Mouse (Mus musculus) right cerebral cortex, adult 2 months (tissue): ENCODE results near the gene Acbd3.

ENCODE experiments used
- DNase-seq, 2 experiments: peaks; one replicate each; pipeline ENCODE4 v3.0.0; 2021 to 2022; ENCODE audit warnings: low spot score in 2 of 2

Acbd3 gene

DNA sequence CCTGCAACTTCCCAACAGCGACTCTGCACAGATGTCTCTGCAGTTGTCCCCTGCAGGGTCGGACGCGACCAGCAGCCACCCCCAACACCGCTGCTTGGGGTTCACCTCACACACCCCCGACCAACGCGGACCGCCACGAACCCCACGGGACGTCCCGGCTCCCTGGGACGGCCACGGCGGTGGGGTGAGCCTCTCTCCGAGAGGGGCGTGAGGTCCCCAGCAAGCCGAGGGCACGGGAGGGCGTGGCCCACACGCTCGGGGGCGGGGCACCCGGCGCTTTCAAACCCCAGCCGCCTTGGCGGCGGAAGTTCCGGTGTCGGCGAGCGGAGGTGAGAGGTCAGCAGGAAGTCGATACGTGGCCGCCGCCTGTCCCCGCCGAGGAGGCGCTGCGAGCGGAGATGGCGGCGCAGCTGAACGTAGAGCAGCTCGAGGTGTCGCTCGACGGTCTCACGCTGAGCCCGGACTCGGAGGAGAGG, at the start of gene Acbd3:
TSS of gene Acbd3 (plus strand) at position 340 of the 476 bp plus-strand sequence.
- peak; percentile 91 for DNase-seq

DNA sequence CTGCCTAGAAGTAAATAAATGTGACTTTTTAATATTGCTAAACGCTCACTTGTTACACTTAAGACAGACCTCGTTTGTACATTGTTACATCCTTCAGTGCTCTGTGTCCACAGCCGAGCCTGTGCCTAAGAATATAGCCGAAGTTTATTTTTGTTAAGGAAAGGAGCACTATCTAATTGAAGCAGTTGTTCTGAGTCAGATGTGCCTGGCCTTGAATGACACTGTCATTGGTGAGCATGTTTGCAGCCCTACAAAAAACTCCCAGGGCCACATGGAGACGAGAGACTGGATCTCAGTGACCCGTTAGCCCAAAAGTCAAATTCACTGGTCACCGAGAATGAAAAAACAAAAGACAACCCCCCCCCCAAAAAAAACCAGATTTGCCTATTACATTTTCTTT, 34.6 kb upstream of the Acbd3 start:
- DNase-seq: no peak

DNA sequence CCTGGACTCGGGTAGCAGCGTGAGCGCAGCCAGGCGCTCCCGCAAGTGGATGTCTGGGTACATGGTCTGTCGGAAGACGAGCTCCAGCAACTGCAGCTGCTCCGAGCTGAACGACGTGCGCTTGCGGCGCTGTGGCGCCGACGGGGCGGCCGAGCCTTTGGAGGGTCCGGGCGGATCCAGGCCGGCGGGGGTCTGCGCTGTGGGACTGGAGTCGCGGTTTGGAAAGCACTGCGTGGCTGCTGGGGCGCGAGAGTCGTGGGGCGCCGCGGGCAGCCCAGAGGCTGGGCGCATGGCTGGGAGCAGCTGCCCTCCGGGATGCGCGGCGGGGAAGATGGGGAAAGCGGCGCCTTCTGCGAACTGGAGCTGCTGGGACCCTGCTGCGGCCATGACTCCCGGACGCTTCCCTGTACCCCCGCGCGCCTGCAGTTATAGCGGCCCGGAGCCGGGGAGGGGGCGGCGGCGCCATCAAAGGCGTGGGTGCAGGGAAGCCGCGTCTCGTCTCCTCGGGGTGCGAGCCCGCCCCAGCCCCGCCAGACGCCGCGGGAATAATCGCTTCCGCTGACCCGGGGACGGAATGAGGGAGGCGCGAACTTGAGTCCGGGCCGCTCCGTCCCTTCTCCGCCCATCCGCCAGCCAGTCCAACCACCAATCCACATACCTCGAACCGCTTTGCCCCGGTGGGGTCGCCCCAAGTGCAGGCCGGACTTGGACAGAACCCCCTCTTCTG, 29.1 kb upstream of the Acbd3 start, which contains the start of gene Mixl1:
TSS of gene Mixl1 (minus strand) at position 409 of the 727 bp plus-strand sequence.
- DNase-seq: no peak

DNA sequence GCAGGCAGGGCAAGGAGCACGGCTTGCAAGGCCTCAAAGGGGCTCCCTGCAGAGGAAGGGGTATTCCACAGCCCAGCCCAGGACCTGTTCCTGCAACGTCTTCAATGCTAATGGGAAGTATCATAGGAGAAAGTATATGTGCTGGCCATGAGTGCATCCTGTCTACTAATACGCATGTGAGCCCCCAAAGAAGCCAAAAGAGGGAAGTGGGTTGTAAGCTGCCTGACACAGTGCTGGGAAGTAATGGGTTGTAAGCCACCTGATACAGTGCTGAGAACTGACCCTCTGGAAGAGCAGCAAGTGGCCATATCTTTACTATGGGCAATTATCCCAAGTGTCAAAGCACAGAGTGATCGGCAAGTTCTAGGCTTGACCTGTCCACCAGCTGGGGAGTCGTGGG, 27.8 kb upstream of the Acbd3 start:
- no peak for DNase-seq

DNA sequence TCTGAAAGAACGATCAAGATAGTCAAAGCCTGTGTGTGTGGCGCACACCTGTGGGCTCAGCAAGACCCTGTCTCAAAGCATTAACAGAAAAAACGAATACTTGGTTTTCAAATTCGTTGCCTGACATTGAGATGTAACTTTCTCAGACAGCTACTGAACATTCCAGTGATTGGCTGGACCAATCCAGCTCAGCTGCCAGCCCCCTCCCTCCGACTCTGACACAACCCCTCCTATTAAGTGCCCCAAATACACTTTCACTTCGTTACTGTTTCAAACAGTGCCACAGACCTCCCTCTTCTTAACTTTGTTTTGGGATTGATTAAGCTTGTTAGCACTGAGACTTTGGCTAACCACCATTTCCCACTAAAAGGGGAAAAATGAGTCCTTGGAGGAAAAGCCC, 22.4 kb upstream of the Acbd3 start:
- DNase-seq: no peak

DNA sequence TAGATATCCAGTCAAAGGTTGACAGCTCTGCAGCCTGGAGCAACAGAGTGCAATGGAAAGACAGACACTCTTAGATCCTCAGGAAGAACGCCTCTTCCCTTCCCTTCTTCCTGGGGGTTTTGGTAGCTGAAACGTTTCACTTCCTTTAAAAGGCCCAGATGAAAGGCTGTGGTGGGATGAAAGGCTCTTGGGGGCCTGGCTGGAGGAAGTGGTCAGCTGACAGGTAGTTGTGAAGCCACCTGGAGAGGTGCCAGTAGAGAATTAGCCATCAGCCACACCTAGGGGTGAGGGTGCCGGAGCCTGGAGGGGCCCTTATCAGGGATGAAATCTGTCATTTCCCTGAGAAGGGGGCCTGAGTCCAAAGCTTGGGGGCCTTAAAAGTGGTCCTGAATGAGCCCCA, 18.5 kb upstream of the Acbd3 start:
- DNase-seq: no peak

DNA sequence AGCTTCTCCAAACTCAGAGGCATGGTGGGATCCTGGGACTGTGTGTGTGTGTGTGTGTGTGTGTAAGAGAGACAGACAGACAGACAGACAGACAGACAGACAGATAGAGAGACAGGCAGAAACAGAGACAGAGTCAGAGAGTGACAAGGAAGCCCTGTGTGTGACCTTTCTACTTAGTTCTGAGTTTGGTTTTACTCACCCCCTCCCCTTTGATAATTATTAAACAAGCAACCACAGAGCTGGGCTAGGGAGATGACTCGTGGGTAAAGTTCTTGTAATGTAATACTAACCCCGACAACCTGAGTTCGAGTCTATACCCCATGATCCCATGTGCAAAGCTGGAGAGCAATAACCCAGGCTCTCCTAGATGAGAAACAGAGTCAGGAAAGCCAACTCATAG, 18.0 kb upstream of the Acbd3 start:
- no peak for DNase-seq

DNA sequence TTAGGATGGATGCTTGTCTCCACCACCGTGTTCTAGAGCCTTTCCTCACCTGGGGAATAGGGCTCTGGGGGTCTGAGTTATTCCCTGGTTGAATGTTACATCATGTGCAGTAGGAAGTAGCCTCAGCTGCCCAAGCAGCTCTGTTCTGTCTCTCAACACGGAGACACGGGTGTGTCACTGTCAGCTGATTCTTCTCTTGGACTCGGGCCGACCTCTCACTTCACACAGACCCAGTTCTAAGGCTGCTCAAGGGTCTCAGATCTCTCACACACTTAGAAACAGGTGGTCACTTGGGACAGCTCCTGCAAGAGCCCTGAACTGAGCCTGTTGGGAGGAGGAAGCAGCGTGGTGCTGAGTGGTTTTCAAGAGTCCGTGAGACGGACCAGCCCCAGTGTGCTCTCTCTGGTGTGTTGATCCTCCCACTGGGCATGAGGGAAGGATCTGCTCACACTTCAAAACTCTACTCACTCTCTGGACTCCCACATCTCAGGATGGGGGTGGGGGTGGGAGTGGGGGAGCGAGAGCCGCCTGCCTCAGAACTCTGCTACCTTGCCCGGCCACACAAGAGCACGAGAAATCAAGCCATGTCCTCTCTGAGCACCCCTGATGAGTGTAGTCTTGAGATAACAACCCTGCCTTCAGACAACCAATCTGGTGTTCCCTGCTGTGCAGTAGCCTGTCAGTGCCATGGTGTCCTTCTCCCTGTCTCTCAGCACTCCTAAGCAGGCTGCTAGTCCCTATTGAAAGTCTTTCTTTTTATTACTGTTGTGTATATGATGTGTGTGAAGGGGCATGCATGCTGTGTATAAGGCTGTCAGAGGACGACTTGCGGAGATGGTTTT, 16.7 kb upstream of the Acbd3 start:
- no peak for DNase-seq

DNA sequence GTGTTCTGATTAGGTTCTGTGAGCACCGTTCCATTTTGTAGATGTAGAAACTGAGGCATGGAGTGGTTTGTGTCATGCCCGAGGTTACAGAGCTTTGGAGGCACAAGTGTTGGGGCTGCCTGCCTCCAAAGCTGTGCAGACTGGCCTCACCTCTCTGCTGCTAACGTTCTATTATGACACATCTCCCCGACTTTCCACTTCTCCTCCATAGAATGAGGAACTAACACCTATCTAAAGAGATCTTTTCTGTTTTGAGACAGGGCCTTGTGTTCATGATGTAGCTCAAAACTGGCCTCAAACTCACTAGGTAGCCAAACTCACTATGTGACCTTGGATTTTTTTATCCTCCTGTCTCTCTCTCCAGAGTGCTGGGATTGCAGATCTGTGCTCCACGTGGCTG, 7.1 kb upstream of the Acbd3 start:
- no peak for DNase-seq

DNA sequence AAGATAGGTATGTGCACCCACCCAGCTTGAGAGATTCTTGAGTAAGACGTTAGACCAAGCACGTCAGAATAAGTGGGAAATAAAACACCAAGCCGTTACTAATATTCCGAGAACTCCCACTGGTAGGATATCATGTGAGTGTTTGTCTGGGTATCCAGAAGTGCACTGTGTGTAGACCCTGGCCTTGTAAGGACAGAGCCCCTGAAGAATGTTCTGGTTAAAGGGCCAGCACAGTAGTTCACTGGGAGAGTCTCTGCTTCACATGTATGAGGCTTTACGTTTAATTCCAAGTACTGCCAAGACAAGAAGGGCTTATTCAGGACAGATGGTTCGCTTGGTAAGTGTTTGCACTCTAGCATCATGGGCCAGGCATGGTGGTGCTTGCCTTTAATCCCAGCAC, 6.4 kb upstream of the Acbd3 start:
- no peak for DNase-seq

DNA sequence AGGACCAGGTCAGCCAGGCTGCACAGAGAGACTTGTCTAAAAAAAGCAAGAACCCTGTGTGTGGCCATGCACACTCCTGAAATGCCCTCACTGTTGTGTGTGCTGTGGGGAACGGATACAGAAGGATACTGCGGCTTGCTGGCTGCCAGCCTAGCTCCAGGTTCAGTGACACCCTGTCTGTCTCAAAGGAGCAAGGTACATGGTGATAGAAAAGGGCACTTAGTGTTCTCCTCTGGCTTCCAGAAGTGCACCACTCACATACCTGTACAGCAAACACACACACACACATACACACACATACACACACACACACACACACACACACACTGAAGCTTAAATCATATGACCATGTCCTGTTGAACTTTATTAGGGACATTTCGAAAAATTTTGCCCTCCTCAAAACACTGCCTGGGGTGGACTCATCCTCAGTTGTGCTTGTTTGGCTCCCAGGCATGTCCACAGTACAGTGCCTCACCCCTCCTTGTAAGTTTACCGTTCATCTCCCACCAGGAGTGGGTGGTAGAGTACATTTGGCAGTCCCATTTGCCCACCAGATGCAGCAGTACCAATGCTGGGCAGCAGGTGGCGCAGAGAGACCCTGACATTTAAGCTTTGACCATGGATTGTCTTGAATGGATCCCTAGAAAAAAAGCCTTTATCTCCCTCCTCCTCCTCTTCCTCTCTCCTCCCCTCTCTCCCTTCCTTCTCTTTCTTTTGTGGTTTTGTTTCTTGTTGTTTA, 5.7 kb upstream of the Acbd3 start:
- peak; percentile 83 to 84 for DNase-seq

DNA sequence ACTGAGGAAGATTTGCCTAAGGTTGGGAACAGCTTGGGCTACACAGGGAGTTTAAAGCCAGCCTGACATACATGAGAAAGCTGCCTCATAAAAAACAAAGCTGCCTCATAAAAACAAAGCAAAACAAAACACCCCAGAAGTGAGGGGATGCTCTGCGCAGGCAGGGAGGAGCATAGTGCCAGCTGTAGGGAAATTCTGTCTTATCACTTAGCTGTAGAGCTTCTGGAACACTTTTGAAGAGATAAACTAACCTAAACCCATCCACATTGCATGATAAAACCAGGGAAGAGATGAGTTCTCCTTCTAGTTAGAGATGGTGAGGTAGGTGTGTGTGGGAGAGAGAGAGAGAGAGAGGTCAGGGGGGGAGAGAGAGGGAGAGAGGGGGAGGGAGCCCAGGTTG, 3.2 kb upstream of the Acbd3 start:
- no peak for DNase-seq

DNA sequence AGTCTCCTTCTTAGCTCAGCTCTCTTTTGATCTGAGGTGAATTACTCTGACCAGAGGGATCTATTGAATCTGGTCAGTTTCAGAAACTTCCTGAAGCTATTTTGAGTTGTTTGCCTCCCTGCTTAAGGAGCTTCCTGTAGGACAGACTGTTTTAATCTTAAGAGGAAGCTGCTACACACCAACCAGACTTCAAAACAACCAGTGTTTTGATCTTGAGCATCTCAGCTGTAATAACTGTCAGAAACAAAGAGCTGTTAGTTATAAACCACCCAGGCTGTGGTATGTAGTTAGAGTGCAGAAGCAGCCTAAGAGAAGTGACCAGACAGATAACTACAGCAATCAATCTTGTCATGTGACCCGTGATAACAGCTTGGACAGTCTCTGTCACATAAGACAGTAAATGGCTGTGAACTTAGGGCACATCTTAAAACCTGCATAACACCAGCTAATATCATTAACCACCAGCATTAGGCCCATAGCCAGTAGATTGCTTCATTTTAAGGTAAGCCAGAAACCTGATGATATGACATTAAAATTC, 2.1 kb upstream of the Acbd3 start:
- DNase-seq: no peak

DNA sequence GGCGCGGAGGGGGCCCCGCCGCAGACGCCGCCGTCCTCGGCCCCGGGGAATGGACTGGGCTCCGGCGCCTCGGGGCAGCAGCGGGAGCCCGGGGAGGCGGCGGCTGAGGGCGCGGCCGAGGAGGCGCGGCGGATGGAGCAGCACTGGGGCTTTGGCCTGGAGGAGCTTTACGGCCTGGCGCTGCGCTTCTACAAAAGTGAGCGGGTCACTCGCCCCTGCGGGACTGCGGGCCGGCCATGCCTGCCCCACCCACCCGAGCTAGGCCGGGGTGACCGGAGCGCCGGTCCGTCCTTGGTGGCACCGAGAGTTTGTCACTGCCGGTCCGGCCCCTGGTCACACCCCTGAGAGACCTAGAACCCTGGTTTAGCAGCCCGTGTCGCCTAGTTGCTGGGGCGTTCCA, 340 bp downstream of the Acbd3 start:
- no peak for DNase-seq

DNA sequence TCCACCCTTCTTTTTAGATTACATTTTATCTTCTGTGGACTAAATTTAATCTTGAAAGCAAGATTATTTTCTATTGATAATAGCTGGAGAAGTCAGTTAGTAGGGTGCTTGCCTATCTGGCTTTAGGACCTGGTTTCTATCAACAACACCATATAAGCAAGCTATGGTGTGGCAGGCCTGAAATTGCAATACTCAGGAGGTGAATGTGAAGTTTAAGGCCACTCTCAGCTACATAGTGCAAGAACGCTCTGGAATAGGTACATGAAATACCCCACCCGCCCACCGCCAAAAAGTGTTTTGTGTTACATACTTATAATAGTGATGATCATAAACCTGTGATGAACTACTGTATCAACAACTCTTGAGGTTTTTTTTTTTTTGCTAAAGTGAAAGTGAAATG, 3.4 kb downstream of the Acbd3 start:
- no peak for DNase-seq

DNA sequence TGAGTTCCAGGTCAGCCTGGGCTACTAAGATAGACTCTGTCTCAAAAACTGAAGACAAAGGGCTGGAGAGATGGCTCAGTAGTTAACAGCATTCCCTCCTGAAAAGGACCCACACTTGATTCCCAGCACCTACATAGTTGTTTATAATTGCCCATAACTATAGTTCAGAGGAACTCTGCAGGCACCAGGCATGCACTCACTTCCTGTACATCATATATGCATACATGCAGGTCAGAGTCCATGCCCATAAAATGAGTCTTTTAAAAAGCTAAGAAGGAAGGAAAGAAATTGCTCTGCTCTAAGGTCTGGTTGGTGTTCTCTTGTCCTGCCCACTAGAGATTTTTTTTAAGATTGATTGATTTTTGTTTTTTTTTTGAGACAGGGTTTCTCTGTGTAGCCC, 22.0 kb downstream of the Acbd3 start:
- no peak for DNase-seq

DNA sequence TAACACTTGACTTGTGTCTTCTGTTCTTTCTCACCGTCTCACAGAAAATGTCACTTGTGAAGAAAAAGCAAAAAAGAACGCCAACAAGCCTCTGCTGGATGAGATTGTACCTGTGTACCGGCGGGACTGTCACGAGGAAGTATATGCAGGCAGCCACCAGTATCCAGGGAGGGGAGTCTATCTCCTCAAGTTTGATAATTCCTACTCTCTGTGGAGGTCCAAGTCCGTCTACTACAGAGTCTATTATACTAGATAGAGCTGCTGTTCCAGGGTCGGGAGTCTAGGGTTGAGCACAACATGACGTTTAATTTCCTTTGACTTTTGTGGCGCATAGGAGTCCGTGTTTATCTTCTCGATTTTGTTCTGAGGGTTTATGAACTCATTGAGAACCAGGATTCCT, 26.3 kb downstream of the Acbd3 start:
- DNase-seq: no peak

DNA sequence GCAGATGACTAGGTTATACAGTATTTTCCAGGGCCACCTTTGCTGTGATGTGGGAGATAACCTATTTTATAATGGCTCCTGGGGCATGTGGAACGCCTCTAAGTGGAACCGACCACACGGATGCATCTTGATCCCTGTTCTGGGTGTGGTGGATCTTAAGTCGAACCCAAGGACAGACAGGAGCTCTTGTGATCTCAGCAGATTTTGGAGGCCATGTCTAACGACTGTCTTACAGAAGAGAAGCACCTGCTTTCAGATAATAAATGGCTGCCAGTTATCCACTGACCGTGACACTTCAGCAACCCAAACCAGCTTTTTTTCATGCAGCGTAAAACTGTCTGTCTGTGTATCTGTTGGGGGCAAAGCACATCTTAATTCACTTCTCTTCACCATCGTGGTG, 28.5 kb downstream of the Acbd3 start:
- no peak for DNase-seq

DNA sequence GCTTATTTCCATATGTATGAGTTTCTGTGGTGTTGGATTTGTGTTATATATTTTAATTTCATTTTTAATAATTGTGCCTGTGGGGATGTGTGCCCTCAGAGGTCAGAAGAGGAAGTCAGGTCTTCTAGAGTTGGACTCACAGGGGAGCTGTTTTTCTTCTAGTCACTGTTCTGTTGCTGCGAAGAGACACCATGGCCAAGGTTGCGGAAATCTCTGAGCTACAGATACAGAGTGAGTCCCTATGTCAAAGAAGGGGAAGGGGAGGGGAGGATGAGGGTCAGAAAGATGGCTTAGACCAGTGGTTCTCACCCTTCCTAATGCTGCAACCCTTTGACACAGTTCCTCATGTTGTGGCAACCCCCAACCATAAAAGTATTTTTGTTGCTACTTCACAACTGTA, 30.9 kb downstream of the Acbd3 start:
- DNase-seq: no peak

DNA sequence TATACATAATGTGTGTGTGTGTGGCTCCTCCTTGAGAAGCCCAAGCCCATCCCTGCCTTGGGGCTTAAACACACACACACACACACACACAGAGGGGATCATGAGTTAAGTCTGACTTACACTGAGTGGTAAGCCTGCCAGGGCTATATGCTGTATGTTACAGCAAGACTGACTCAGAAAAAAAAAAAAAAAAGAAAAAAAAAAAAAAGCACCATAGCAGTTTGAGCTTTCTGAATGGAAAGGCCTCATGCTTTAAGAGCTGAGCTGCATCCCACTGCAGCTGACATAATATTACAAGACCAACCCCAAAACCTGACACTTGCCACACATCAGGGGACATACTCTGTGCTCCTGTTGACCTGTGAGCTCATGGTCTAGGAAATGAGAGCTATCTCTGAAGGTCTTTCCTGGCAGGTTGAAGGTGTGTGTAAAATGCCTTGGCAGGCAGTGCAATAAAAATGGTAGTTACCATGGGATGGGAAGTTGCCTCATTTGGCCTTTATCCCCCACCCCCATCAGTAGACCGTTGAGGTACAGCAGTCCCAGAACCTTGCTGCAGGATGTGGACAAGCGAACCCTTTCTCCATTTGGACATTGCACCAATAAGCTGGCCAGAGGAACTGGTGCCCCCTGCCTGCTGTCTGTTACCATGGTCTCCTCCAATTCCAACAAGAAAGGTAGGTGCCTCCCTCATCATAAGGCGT, 31.6 kb downstream of the Acbd3 start:
- DNase-seq: no peak

DNA sequence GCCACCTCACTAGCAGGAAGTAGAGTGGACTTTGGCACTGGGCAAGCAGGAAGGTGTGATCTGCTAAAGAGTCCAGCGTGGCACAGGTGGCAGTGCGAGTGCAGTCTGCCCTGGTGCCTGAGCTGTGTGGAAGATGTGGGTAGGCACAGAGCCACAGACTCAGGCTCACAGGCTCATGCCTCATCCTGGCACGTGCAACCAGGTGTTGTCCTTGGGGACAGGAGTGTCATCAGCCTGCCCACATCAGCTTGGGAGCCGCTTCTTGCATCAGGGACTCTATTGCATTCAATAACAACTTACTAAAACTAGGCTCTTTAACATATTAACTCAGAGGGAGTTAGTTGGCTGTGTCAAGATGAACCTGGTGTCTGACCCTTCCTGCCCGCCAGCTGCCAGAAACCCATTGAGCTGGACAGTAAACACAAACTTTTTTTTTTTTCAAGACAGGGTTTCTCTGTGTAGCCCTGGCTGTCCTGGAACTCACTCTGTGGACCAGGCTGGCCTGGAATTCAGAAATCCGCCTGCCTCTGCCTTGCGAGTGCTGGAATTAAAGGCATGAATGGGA, 32.2 kb downstream of the Acbd3 start:
- DNase-seq: no peak
